Mouse (Mus musculus) frontal cortex, adult 2 months (tissue): ENCODE measurements around the gene Gm20425. TPM values are rescaled to one million over a fixed set of nuclear protein-coding genes. Genes with fewer than 3 reads are reported as not detected.

Experiments
- DNase-seq, 2 experiments: peaks; one replicate each; pipeline ENCODE4 v3.0.0; 2022; ENCODE audit warnings: low spot score in 1 of 2; ENCODE audit errors: extremely low spot score in 1 of 2
- polyA plus RNA-seq: library from polyadenylated mRNA; depleted of rRNA; stranded (reverse); fragments of >200 nt; gene quantifications from 2 replicates; pipeline ENCODE4 v1.2.3, GENCODE M21; 2012; rRNA removed

Gm20425 gene
- polyA plus RNA-seq: not detected in 2 replicates

DNA sequence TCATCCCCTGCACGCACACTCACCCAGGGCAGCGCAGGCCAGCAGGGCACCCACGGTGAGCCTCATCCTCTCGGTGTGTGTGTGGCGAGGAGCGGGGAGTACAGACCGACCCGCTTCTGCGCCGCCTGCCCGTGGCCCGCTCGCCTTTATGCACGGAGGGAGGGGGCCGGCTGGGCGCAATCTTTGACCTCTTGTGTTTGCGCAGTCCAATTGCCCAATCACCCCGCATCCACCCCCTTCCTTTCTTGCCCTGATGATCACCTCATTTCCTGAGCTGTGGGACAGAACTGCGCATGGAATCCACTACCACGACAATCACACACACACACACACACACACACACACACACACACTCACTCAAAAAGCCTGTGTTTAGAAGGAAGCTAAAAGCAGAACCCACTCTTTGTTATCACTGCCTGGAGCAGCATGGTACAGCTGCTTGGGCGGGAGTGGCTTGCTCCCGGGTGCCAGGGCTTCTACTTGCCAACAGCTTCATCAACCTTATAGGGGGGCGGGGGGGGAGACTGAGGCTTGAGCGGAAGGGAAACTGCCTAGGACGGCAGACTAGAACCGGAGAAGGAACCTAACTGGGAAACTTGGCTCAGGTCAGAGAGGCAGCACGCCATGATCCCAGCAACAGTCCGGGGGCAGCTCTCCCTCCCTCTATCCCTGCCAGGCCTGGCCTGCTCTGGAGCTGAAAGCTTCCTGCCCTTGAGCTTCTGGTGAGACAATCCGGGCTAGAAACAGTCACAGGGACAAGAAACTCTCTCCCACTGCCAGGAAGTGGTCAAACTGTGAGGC lies at the start of gene Gm20425, which contains the start of gene Trf:
Gm20425 (minus strand) TSS at position 157 of the 801 bp plus-strand sequence.
Trf (minus strand) TSS at position 294 of the 801 bp plus-strand sequence.
- peak; percentile 30 to 60 for DNase-seq

DNA sequence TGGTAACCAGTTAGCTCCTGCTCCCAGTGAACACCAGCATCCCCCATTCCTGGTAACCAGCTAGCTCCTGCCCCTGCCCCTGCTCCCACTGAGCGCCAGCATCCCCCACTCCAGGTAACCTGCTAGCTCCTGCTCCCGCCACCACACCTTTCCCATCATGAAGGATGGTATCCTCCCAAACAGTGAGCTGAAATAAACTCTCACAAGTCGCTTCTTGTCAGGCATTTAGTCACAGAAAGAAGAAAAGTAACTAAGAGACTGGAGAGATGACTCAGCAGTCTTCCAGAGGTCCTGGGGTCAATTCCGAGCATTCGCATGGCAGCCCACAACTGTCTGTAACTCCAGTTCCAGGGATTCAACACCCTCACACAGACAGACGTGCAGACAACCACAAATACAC lies 46.8 kb upstream of the Gm20425 start:
- no peak for DNase-seq

DNA sequence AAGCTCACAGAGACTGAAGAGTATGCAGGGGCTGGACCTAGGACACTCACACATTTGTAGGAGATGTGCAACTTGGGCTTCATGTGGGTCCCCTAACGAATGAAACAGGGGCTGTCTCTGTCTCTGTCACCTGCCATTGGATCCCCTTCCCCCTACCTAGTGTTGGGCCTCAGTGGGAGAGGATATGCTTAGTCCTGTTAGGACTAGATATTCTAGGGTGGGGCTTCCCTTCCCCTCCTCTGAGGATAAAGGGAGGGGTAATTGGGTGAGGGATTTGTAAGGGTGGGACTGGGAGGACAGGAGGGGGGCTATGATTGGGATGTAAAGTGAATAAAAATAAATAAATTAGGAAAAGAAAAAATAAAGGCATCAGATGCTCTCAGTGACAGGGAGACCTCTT lies 45.6 kb upstream of the Gm20425 start:
- no peak for DNase-seq

DNA sequence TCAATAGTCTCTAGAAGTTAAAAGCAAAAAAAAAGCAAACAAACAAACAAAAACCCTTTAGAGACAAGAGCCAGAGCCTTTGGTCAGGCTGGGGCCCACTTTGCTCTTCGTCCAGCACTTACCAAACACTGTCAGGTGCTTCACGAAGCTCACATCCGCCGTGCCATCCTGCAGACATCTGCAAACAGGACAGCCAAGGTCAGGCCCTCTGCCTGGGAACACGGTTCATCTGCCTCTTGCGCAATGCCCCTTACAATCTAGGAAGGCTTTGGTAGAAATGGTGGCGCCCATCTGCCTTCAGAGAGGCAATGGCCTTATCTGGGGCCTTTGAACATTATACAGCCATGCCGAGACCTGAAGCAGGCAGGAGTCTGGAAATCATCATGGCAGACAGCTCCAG lies 44.7 kb upstream of the Gm20425 start:
- no peak for DNase-seq

DNA sequence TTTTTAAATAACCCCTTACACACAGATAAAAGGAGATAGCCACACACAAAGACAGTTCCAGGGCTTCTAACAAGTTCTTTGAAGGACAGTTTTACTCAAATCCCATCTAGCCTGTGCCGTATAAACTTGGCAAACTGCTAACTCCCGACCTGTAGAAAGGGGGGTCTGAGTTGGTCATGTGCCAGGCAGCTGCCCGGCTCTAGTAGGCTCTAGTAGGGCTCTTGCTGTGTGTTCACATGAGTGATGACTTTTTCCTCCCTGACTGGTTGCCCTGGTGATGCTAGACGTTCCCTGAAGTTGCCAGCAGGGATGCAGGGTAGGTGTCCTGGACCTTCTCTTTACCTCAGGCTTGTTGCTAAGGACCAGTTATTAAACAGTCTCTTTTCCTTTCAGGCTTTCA lies 41.0 kb upstream of the Gm20425 start:
- DNase-seq: no peak

DNA sequence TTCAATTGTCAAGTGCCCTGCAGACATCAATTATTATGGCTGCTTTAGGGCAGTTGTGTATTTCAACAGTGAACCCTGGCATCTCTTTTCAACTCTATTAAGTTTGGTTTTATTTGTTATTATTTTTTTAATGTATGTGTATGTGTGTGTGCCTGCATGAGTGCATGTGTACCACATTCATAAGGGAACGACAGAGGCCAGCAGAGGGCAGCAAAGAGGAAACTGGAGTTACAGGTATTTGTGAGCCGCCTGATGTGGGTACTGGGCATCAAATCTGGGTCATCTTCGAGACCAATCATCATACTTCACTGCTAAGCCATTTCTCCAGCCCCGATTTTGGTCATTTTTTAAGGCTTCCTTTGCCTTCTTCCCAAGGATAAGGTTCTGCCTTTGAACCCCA lies 35.7 kb upstream of the Gm20425 start:
- no peak for DNase-seq

DNA sequence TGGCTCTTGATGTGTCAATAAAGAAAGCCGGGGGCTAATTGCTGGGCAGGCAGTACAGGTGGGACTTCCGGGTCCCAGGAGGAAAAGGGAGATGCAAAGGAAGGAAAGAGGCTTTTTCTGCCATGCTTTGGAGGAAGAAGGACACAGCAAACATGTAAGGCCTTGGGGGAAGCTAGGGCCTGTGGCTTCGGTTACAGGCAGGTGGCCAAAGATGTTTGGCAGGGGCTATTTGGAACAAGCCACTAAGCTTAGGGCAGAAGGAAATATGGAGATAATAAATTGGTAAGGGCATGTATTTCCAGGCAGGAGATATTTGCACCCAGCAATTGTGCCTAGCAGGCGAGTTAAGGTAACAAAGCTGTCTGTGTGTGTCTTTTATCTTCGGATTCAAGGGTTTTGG lies 22.8 kb upstream of the Gm20425 start:
- no peak for DNase-seq

DNA sequence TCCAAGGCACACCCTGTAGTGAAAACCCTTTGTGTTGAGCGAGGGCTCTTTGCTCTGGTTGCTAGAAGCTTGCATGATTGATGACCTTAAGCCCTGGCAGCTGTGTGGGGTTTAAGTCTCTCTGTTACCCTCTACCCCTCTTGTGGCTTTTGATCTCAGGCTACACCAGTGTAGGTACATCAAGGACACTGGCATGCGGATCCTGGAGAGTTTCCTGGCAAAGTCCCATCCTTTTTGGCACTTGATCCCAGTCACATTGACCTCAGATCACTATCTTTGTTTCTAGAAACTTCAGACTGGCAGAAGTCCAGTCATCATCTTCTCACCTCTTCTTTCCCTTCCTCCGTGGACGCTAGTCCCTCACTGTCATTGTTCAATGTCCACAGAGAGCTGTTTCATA lies 18.5 kb upstream of the Gm20425 start:
- no peak for DNase-seq

DNA sequence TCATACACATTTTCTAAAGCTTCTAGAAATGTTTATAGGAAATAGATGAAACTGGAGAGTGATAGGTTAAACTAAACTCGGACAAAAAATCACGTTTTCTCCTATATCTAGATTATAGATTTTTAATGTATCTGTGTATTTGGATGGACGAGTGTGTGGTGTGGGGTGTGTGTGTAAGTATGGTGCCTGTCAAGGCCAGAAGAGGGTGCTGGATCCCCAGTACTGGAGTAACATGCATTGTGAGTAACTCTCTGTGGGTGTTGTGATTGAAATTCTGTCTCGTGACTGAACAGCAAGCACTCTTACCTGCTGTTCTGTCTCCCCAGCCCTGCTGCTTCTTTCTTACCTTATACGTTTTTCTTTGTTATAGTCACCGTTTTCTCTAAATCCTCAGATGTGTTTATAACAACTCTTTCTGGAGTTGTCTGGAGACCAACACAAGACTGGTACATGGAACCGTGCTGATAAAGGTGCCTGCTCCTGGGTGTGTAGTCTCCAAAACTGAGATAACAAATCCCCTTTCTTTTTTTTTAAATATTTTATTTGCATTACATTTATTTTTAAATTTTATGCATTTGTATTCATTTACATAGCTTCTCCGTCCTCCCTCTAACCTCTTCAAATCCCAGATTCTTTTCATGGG lies 16.5 kb upstream of the Gm20425 start:
- DNase-seq: no peak

DNA sequence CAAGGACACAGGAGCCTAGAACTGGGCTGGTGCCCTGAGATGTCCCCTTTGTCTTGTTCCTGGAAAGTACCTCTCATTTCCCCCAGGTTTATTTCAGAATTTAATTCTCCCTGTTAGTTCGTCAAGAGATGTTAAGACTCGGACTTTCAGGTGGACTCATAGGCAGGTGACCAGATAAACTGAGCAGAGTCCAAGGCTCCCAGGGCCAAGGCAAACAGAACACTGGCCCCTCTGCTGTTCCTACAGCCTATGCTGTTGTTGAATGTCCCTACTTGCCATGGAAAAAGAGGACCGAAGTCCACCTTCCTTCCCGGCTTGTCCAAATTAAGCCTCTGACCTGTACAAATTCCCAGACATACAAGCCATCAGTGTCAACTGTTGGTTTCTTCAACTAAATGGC lies 13.5 kb upstream of the Gm20425 start:
- DNase-seq: no peak

DNA sequence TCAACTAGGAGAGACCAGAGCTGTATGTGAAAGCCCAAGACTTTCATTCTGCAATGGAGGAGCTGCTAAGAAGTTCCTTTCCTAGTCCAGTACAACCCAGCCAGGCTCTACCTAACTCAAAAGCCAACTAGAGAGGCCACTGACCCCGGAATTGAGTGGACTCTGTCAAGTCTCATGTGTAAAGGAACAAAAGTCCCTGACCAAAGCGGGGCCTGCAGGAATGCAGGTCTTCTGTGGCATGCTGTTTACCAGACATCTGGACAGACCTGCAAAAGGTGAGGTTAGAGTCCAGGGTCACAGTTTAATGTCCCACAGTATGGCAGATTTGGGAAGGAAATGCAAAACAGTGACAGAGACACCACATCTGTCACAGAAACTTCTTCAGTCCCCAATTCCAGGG lies 11.1 kb upstream of the Gm20425 start:
- no peak for DNase-seq

DNA sequence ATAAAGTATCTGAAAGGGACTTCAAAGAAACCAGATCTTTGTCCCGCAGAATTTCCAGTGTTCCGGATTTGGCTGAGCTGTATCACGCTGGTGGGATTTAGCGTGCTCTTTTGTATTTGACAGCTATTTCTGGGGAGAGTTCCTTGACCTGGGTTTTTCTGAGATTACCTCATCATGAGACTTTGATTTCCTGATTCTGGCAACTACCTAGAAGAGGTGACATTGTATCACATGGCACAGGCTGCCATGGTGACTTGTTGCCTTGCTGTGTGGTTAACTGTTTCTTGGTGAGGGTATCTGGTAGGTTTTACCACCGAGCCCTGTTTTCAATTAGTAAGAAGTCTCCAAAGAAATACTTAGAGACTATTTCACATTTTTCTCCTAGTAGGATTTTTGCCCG lies 9.4 kb upstream of the Gm20425 start:
- no peak for DNase-seq

DNA sequence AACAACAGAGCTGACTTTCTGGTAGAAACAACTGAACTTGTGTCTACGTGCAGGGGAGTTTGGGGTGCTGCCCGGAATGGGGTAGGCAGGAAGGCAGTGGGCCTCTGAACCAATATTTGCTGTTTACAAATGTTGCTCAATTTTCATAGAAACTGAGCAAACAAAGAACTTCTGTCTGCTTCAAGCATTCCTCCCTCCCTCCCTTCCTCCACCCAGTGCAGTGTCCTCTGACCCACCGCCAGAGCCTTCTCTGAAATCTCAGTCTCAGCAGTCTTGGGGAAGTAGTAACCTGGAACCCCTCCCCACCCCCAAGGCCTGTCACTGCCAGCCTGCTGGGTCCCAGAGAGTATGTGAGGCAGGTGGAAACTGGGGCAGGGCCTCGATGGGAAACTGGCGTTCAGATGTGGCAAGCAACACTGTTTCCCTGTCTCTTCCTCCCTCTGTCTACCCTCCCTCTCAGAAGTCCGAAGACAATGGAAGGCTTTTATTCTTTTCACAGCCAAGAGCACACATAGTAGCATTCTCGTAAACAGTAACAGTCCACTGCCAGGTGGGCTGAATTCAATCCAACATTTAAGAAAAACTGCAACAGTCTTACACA lies 4.6 kb upstream of the Gm20425 start:
- peak in 1 of 2 experiments; percentile 14 for DNase-seq

DNA sequence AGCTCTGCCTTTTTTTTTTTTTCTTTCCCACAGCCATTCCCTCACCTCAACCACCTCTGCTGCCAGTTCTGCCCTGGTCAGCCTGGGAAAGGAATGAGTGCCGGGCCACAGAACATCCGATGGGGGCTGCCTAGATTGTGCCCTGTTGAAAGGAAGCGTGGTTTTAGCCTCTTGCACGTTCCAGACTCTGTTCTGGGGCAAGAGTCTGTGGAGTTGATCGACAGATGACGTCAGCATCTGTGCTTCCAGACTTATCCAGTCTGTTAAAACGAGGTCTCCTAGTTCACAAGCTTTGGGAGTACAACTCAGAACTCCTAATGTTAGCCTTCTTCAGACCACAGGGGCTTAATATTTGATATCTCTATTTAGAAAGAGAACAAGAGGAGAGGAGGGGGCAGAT lies 4.0 kb upstream of the Gm20425 start:
- no peak for DNase-seq

DNA sequence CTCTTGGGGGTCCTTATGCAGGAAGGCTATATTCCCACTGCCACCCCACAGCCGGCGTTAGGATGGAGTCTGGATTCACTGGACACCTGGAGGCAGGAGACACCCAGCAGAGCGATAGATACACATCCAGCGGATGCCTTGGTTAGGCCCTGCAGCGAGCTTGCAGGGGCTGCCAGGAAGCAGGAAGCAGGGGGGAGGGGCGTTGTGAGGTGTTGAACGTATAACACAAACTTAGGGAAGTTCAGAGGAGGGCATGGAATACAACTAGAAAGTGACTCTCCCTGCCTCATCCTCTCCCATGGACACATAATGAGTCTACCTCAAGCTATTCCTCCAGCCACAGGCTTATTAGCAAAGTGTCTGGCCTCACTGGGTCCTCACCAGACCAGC lies 2.9 kb upstream of the Gm20425 start:
- no peak for DNase-seq

DNA sequence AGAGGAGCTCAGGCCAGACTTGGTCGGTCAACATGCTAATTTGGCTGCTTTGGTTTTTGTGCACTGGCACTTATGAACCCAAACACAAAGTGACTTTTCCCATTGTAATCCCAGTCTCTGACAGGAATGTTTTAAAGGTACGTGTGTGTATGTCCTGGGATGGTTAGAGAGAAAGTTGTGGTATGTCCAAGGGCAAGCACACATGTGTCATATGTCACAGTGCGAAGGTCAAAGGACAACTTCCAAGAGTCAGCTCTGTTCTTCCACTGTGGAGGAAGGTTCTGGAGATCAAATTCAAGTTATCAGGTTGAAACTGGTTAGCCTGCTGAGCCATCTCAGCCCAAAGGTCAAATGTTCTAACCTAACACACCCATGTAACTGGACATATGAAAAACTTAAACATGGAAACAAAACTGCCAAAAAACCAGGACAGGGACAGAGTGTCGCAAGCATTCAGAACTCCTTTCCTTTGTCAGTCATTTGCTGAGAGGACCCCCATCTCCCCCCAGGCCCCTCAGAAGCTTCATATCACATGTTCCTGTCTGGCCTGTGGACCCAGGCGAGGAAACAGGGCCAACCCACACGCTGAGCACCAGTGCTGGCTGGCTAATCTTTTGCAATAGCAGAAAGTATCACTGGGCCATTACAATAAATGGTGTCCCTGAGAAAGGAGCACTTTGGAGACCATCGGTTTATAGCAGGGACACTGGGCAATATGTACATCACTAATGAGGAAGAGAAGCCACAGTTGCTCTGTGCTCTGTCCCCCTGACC lies 2.3 kb upstream of the Gm20425 start:
- DNase-seq: no peak

DNA sequence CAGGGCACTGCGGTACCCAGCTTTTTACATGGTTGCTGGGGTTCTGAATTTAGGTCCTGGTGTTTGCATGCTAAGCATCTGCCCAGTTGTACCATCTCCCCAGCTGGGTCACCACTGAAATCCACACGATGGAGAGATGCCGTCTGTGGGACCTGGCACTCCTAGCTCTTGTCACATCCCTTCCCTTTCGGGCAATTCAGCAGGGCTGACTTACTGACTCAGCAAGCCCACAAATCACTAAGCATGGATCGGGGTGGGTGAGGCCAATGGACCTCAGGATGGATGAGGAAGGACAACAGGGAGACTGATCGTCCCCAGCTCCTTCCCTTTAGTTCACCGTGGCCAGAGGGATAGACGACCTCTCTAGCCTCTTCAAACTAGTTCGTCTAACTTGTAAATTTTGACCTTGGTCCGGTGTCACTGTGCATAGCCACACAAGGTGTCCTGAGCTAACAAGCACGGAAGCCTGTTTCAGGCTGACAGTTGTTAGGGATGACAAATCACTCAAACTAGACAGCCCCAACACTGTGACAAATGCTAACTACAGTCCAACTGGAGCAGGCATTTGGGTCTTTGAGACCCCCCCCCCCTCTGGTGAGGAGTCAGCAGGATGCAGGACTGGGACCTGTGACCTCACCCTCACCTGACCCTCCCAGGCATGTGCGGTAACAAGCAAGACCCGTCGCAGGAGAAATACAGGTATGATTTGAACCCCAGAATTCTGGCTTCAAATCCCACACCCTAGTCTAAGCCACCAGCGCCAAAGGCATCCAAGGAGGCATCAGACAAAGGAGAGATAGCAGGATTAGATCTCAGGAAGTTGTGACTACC lies 855 bp downstream of the Gm20425 start:
- DNase-seq: no peak

DNA sequence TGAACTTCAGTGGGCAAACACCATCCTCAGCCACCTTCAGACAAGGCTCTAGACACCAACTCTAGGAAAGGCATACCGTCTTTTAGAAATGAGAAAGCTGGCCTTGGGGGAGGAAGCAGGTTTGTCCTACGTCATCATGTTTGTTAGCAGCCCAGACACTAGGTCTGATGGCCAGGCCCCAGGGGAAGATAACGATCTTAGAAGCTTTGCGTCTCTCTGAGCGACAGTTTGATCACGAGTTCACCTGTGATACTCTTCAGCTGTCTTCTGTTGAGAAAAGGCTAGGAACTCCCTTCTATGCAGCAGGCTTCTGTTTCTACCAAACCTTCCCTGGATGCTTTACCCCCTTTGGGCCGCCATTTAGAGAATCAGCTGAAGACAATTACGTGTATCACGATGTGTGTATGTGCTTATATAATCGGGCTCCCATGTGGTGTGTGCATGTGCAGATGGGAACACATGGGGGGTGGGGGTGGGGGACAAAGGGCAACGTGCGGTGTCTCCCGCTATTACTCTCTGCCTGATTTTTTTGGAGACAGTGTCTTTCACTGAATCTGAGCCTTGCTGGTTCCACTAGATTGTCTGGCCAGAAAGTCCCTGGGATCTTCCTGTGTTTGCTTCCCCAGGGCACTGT lies 1.6 kb downstream of the Gm20425 start:
- DNase-seq: no peak

DNA sequence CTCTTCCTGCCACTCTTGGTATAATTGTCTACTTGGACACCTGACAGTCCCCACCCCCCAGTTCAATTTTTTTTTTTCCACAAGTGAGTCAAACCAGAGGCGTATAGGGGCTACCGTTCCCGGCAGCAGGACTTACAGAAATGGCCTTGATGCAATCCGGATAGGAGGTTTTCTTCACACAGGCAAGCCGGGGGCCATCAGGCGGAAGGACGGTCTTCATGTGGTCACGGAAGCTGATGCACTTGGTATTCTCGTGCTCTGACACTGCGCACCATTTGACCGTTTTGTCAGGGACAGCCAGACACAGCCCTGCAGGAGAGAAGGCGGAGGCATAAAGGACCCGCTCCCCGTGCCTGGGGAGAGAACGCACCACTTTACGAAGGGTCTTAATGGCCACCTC lies 2.3 kb downstream of the Gm20425 start:
- no peak for DNase-seq

DNA sequence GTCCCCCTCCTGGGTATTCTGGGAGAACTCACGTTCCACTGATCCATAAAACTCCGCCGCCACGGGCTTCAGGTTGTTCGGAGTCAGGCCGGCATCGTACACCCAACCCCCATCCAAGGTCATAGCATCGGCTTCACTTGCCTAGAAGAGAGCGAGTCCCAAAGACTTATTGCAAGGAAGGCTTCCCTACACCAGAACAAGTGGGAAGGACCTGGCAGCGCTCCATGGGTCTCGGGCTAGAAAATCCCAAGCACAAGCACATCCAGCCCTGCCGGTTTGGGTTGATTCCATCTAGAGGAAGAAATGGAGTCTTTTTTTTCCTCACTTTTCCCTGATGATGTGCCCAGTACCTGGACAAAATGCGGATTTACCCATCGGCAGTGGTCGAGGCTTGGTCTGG lies 3.3 kb downstream of the Gm20425 start:
- no peak for DNase-seq
